Mouse (Mus musculus): Measurements from ENCODE around the gene Arpc3. TPM values are rescaled to one million over a fixed set of nuclear protein-coding genes. Genes with fewer than 3 reads are reported as not detected.
"Not testable (repeated sequence)": the region's sequence is repeated elsewhere in the genome, so short reads cannot be mapped to it uniquely, and the experiment has no call there.

The Arpc3 gene
- total RNA-seq, 2 experiments from 2014 or later = 260 to 262 TPM

DNA sequence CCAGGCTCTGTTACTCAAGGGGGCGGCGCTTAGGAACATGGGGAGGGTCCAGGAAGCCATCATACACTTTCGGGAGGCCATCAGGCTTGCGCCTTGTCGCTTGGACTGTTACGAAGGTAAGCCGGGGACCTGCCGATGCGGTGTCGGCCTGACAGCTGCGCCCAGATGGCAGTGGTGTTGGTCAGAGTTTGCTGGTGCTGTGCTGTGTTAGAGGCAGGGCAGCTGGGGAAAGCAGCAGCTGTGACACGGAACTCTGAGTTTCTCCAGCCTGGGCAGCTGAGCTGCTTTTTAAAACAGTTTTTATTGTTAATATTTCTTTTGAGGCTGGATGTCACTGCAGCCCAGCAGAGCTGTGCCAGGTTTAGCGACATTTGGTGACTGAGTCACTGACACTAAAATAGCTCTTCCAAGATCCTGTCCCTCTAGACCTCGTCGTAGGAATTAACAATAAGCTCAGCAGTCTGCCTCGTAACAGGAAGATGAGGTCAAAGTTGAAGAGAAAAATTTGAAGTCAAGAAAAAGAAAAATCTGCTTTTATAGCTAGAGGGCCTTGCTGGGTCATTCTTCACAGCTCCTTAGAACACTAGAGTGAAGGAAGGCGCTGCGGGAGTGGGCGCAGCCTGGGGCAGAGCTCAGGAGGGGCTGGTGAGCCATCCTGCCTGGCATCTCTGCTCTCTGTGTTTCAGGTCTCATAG, 47.9 kb downstream of the Arpc3 start:
- DNase-seq = no peak

DNA sequence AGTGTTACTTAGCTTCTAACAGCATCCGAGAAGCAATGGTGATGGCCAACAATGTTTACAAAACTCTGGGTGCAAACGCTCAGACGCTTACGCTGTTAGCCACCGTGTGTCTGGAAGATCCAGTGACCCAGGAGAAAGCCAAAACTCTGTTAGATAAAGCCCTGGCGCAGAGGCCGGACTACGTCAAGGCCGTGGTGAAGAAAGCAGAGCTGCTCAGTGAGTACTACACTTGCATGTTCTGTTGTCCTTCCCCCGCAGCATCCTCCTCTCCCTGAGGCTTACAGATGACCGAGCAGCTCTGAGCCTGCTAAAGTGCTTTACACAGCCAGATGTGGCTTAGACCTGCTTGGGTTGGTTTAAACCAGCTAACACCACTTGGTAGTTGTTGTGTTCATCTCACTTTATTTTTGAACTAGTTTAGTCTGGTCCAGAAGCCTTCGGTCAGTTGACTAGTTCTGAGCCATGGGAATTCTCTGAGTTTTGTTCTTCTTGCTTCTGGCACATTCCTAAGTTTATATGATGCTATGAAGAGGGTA, 48.5 kb downstream of the Arpc3 start:
- DNase-seq = no peak

DNA sequence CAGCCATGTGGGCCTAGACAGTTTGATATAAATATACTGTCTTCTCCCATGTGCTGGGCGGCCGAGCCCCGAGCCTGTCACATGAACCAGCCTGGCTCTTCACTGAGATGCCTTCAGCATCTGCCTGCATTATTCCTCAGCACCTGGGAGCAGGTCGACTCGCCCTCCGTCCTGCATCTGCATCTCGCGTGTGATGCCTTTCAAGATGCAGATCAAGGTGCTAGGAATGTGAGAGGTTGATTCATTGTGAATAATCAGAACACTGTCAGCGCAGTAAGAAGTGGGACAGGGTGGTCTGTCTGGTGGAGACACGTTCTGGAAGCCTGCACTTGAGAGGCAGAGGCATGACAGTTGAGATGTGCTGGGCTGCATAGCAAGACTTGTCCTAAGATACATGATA, 52.8 kb downstream of the Arpc3 start:
- DNase-seq = no peak

DNA sequence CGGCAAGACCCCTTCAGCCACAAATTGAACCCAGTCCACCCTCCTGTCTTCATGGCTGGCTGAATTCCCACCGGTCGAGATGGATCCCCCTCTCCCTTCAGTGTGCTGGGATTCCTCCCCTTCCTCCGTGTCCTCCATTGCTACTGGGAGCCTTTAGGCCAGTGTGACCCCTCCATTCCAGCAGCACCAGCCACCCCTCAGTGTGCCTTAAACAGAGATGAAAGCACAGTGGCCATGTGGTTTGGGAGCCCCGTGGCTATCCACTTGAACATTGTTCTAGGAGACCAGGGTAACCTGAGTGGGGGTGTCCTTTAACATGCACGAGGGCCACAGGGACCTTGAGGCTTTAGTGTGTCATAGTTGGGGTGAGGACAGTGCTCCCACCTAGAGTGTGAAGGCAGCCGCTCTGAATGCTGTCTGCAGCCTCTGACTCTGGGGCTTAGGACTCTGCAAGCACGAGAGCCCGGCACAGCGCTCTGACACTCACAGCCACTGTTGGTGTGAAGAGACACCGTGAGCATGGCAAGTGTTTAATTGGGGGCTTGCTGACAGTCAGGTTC, 53.5 kb downstream of the Arpc3 start:
- DNase-seq = no peak

DNA sequence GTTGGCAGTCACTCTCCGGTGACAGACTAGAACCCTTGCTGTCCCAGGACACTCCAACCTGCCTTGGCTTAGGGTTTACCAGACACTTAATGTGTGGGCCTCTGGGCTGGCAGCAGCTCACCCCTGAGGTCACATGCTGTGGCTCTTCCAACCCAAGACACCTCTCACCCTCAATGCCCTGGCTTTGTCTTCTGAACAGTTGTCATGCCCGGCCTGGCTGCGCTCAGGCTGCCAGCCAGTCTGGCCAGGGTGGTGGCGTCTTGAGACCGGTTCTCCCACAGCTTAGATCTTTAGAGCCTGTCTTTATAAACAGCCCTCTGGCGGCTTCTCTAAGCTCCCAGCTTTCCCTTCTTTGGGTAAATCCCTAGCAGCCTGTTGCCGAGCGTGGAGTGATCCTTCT, 56.2 kb downstream of the Arpc3 start:
- DNase-seq = no peak

DNA sequence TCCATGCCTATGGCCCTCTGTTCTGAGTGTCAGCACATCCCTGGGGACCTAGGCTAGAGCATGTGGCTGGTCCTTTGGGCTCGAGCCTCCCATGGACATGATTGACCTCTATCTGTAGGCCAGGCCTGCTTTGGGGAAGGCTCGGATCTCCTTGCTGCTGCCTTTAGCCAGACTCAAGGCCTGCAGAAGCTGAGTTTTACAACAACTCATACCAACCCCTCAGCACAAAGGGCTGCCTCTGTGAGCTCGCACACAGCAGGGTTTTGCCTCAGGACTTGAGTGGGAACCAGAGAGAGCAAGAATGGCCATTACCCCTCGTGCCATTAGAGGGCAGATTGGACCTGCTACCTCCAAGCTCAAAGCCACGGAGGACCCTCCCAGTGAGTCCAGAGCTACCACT, 57.2 kb downstream of the Arpc3 start:
- no peak for DNase-seq

DNA sequence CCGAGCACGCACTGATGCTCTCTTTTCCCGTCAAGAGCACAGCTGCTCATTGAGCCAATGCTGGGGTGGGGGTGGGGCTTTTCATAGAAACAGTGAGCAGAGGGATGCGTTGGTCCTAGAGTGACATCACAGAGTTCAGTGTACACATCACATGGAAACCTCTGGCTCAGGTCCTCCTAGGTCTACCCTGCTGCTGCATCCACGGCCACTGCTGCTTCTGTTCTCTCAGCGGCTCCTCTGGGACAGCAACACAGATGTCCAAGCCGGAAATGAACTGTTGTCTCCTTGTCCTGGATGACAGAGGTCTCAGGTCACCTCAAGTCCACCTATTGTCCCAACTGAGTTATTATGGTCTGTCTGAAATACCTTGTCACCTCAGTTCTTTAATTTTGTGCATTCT, 58.3 kb downstream of the Arpc3 start:
- no peak for DNase-seq

DNA sequence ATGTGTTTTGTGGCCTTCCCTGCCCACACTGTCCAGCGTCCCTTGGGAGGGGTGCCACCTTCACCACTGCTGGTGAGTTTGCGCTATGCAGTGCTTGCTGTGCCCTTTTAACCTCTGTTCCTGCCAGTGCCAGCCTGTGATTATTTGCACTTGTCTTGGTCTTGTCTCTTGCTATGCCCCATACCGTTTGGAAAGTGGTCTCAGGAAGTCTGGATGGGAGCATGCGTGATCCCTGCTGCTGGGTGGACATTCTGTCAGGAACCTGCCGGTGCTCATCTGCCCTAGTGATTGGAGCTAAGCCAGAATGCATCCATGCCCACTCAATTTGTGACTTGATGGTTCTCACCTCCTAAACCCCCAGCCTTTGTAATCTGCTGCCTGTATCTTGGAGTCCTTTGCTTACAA, 59.2 kb downstream of the Arpc3 start:
- DNase-seq = no peak

DNA sequence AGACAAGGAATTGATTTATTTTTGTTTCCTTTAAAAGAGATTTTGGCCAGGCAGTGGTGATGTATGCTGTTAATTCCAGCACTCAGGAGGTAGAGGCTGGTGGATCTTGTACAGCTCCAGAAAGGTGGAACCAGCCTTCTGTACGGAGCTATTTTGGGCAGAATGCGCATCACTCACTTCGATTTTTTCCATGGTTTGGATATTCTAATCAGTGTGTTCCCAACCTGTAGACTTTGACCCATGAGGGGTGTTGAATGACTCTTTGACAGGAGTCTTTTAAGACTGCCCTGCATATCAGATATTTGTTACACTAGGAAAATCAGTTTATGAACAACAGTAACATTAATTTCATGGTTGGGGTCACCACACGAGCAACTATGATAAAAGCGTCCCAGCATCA, 59.6 kb downstream of the Arpc3 start:
- no peak for DNase-seq

DNA sequence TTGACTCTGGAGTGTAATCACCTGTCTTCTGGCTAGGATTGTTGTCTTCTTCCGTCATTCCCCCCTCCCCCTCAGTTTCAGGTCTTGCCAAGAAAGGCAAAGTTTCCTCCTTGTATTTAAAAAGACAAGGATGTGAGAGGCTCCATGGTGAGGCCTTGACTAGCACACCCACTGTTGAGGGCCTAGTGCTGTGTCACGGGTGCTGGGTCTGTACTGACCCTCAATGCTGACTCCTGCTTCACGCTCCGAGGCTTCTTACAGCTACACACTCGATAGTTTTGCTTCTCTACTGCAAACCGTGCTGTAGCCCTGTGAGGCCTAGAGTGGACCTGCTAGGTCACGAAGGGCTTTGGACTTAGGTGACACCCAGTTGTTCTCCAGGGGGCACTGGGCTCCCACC, 60.5 kb downstream of the Arpc3 start:
- DNase-seq = no peak

DNA sequence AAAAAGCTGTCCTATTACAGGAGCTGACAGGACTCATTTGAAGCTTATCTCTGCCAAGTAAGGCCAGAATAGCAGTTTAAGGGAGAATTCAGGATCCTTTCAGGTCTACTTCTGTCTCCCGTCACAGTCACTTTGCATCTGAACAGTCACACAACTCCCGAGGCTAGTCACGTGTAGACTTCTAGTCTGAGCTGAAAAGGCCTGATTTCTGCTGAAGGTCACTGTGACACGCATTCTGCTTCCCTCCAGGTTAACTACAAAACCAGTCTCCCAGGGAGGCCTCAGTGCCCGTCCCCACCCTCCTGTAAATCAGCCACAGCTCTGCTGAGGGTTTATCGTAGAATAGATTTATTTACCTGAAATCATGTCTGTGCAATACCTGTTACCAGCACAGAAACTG, 61.5 kb downstream of the Arpc3 start:
- DNase-seq = no peak

DNA sequence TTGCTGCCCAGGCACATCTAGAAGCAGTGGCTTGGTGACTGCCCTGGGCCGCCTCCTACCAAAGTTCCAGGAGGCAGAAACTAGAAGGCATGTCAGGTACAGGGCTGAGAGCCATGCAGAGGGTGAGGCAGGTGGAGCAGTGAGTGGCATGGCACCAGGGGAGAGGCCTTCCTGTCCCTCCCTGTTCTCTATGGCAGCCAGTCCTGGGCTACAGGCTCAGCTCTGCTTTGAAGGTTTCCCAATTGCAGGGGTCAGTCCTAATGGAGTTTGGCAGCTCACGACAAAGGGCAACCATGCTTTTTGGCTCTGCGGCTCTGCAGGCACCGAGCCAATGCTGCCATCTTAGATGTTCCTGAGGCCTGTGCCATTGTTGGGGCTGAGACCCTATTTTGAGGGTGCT, 62.8 kb downstream of the Arpc3 start:
- no peak for DNase-seq

DNA sequence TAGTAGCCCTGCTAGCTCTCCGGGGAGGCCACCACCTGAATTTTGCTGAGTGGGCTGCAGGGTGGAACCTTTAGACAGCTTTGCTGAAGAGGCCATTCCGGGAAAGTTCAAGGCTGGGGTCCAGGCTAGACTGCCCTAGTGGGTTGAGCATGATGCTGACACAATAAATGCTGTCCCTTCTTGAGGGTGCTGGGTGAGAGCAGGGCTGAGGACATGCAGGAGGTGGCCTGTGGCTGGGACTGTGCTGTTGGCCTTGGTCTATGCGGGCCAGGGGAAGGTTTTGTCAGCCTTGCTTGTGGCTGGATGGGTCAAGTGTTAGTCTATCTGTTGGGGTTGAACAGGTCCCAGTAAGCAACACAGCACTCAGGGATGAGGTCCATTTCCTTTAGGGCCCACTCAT, 63.2 kb downstream of the Arpc3 start:
- no peak for DNase-seq

DNA sequence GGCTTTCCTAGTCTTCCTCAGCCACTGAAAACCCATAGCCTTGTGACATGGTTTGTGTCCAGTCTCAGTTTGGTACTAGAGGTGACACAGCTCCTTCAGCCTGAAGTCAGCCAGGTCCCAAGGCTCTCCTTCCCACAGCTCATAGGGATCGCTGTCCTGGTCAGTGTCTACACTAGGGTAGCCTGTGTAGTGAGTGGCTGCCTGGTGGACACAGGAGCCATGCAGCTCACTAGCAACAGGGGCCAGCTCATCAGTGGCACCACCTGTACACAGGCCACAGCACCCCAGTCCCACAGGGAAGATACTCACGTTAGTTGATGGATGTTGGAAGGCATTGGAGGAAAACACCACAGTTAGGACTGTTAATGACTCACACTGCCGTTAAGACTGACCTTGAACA, 63.9 kb downstream of the Arpc3 start:
- DNase-seq = no peak

DNA sequence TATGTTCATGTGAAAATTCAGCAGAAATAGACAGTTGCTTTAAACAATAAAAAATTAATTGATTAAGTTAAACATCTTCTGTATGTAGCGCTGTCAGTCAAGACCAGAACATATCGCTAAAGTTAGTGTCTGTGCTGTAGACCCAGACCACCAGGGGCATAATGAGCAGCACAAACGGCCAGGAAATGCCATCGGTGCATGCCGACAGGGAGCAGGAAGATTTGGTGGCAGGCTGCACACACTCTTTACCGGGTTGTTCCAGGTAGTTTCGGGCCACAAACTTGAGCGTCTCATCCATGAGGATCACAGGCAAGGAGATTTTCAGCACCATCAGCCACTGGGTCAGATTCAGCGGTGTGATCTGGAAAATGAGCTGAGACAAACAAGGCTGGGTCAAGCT, 65.4 kb downstream of the Arpc3 start:
- not testable (repeated sequence) for DNase-seq

DNA sequence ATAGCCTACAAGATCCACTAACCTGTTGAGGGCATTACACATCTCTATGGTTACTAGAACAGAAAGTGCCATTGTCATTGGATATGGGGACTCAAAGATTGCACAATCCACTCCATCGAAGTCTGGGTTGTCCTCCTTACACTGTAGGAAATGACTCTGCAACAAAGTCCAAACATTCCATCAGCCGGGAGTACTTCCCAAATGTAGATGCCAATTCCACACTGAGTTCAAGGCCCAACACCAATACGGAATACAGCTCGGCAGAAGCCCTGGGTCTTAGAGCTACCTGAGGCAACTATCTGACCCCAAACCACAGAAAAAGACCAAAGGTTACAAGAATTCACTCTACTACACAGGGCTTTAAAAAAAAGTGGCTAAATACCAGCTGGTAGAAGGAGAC, 66.4 kb downstream of the Arpc3 start:
- no peak for DNase-seq

DNA sequence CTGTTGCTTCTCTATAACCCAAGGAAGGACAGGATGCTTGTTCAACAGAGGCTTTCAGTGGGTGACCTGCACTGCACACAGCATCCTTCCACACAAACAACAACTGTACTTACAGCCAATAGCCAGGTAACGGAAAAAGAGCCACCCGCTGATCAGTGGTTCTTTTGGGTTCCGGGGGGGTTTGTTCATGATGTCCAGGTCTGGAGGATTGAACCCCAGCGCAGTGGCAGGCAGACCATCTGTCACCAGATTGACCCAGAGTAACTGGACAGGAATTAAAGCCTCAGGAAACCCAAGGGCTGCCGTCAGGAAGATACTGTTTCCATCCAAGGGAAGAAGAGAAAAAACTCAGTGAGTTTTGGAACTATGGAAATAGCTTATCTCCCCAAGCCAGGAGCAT, 67.7 kb downstream of the Arpc3 start:
- no peak for DNase-seq

DNA sequence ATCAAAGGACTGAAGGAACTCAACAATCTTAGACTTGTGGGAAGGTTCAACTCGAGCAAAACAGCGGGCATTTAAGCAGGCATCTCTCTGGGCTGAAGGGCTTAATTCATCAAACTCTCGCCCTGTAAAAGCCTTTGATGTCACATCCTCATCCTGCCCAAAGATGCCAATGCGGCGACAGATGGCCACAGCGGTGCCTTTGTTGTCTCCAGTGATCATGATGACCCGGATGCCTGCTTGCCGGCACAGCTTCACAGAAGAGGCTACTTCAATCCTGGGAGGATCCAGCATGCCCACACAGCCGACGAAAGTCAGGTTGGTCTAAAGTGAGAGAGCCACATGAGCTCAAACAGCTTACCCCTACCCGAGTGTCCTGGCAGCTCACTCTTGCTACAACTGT, 69.0 kb downstream of the Arpc3 start:
- DNase-seq = no peak

DNA sequence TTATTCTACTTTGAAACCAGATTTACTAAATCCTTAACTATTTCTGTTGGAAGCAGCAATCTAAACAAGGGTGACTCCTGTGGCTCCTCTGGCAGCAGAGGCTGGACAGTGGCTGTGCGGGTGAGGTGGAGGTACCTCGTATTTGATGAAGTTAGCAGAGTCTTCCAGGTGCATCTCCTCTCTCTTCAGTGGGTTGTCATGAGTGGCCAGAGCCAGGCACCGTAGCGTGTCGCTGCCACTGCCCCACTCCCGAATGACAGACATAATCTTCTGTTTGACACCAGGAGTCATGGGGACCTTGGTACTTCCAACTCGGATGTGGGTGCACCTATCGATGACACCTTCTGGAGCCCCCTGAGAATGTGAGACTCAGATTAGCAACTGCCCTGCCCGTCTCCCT, 69.8 kb downstream of the Arpc3 start:
- DNase-seq = no peak

Other genes with a start within 250 kb of the Arpc3 start
- gene Ppp1cc, start 233.6 kb upstream of the Arpc3 start, total RNA-seq (2021) = 100 to 1,000 TPM; 223 to 225 TPM
- 1 to 10 TPM; 2.4 to 3.3 TPM for gene Hvcn1, start 185.1 kb upstream of the Arpc3 start, total RNA-seq (2021)
- 10 to 100 TPM; 11.5 to 14.5 TPM for gene Tctn1, start 127.4 kb upstream of the Arpc3 start, total RNA-seq (2021)
- 10 to 100 TPM; 41.1 to 43.6 TPM for gene Pptc7, start 107.5 kb upstream of the Arpc3 start, total RNA-seq (2021)
- 1 to 10 TPM; 4.5 to 4.9 TPM for gene Rad9b, start 37.6 kb upstream of the Arpc3 start, total RNA-seq (2021)
- 100 to 1,000 TPM; 173 to 175 TPM for gene Vps29, start 37.5 kb upstream of the Arpc3 start, total RNA-seq (2021)
- gene Gpn3, start 20.0 kb upstream of the Arpc3 start, total RNA-seq (2021) = 10 to 100 TPM; 29.7 to 31.4 TPM
- gene Fam216a, start 19.5 kb upstream of the Arpc3 start, total RNA-seq (2021) = 10 to 100 TPM; 76.0 to 81.9 TPM
- gene Anapc7, start 29.8 kb downstream of the Arpc3 start, total RNA-seq (2021) = 10 to 100 TPM; 28.6 to 30.5 TPM
- 100 to 1,000 TPM; 639 to 686 TPM for gene Atp2a2, start 110.3 kb downstream of the Arpc3 start, total RNA-seq (2021)
- 10 to 100 TPM; 37.1 to 40.5 TPM for gene Ift81, start 222.6 kb downstream of the Arpc3 start, total RNA-seq (2021)

All from layer of hippocampus, postnatal 36 days (tissue).